Mouse (Mus musculus) kidney, adult 8-10 months (tissue): ENCODE measurements around the gene Pknox2.
A peak's percentile ranks its signal among the peaks of the same experiment; 100 is the strongest.

ENCODE experiments used
- DNase-seq, 2 experiments: peaks; one replicate each; pipeline ENCODE4 v3.0.0; 2022

The Pknox2 gene

GRCm38 (mm10) chr9:37038859-37039258, 108.3 kb downstream of the Pknox2 start:
- DNase-seq = no peak

- DNase-seq = no peak
Observed at GRCm38 (mm10) chr9:37038445-37038844, 108.8 kb downstream of the Pknox2 start.

GRCm38 (mm10) chr9:37037405-37037804, 109.8 kb downstream of the Pknox2 start:
- no peak for DNase-seq

- no peak for DNase-seq
Observed at GRCm38 (mm10) chr9:37035248-37035647, 112.0 kb downstream of the Pknox2 start.

- DNase-seq = no peak
Observed at GRCm38 (mm10) chr9:37034316-37034715, 112.9 kb downstream of the Pknox2 start.

- no peak for DNase-seq
Observed at GRCm38 (mm10) chr9:37030347-37031213, 116.6 kb downstream of the Pknox2 start.

- no peak for DNase-seq
Observed at GRCm38 (mm10) chr9:37029811-37030346, 117.3 kb downstream of the Pknox2 start.

- DNase-seq = no peak
Observed at GRCm38 (mm10) chr9:37027825-37028575, 119.2 kb downstream of the Pknox2 start.

- DNase-seq = no peak
Observed at GRCm38 (mm10) chr9:37025913-37026312, 121.3 kb downstream of the Pknox2 start.

- DNase-seq = no peak
Observed at GRCm38 (mm10) chr9:37021586-37022230, 125.5 kb downstream of the Pknox2 start.

GRCm38 (mm10) chr9:37018154-37018553, 129.1 kb downstream of the Pknox2 start:
- DNase-seq = peak in 1 of 2 experiments; percentile 14

- no peak for DNase-seq
Observed at GRCm38 (mm10) chr9:37017169-37017568, 130.0 kb downstream of the Pknox2 start.

GRCm38 (mm10) chr9:37016165-37016564, 131.0 kb downstream of the Pknox2 start:
- DNase-seq = no peak

- no peak for DNase-seq
Observed at GRCm38 (mm10) chr9:37013565-37013964, 133.6 kb downstream of the Pknox2 start.

GRCm38 (mm10) chr9:37008090-37008489, 139.1 kb downstream of the Pknox2 start:
- DNase-seq = peak; percentile 10 to 30

GRCm38 (mm10) chr9:37004676-37005075, 142.5 kb downstream of the Pknox2 start:
- no peak for DNase-seq

GRCm38 (mm10) chr9:37001935-37002535, 145.2 kb downstream of the Pknox2 start:
- DNase-seq = no peak

GRCm38 (mm10) chr9:36999393-36999792, 147.8 kb downstream of the Pknox2 start:
- DNase-seq = no peak

GRCm38 (mm10) chr9:36990626-36991368, 156.4 kb downstream of the Pknox2 start:
- DNase-seq = no peak

- DNase-seq = no peak
Observed at GRCm38 (mm10) chr9:36989991-36990390, 157.2 kb downstream of the Pknox2 start.

- DNase-seq = no peak
Observed at GRCm38 (mm10) chr9:36985233-36985632, 162.0 kb downstream of the Pknox2 start.
